Mouse (Mus musculus): Measurements from ENCODE around the gene Miox. TPM values are rescaled to one million over a fixed set of nuclear protein-coding genes. Genes with fewer than 3 reads are reported as not detected.
A peak's percentile ranks its signal among the peaks of the same experiment; 100 is the strongest.

Miox gene
- polyA plus RNA-seq, 1 experiment from 2014 or later, result not detected

GRCm38 (mm10) chr15:89316146-89316545 is 18.1 kb upstream of the Miox start:
- Histone ChIP-seq H3K4me1 (peaks cover 38% of the 10 kb centered on the region), H3K9me3 (replicated peaks) (no peaks in the 10 kb centered on the region), H3K4me2 (no peak overlapping the region), H3K36me3 (no peaks in the 10 kb centered on the region), H3K27me3 (replicated peaks) (no peaks in the 10 kb centered on the region), H3K4me3 (replicated peaks) (0 out of 2 replicates have a peak overlapping the region, but pooled peaks have one; percentile 95), H3K27ac (replicated peaks) (no peak overlapping the region), H3K9ac (replicated peaks) (no peak overlapping the region)
- ATAC-seq (ENCODE audit: low FRiP score), result no peak
- WGBS, result 67% methylated on average over 11 of the region's 11 CpGs

GRCm38 (mm10) chr15:89321264-89321663 is 12.9 kb upstream of the Miox start:
- no peak overlapping the region for H3K27ac ChIP-seq (replicated peaks)
- peaks cover 6% of the 10 kb centered on the region; the same call in 1 of the 2 replicates for H3K4me1 ChIP-seq

GRCm38 (mm10) chr15:89322670-89323522 is 11.3 kb upstream of the Miox start, which contains the start of gene Adm2:
Gene Adm2, plus strand, starts transcription at chr15:89322720.
- Histone ChIP-seq H3K4me1 (peaks cover 6% of the 10 kb centered on the region; the same call in 1 of the 2 replicates), H3K4me2 (peak within 1 kb of the TSS; percentile 39), H3K27me3 (replicated peaks) (peaks cover 13% of the 10 kb centered on the region), H3K27ac (replicated peaks) (no peak within 1 kb of the TSS), H3K36me3 (no peaks in the 10 kb centered on the region), H3K9ac (replicated peaks) (no peak within 1 kb of the TSS), H3K4me3 (replicated peaks) (peak within 1 kb of the TSS; percentile 10; the same call in 1 of the 2 replicates), H3K9me3 (replicated peaks) (no peaks in the 10 kb centered on the region)
- WGBS, result 10% methylated on average over 26 of the region's 26 CpGs
- ATAC-seq (ENCODE audit: low FRiP score), result no peak

More at GRCm38 (mm10) chr15:89321264-89321663, 12.9 kb upstream of the Miox start:
- peaks cover 13% of the 10 kb centered on the region for H3K27me3 ChIP-seq (replicated peaks)
- no peak for ATAC-seq (ENCODE audit: low FRiP score)
- H3K9me3 ChIP-seq (replicated peaks), result no peaks in the 10 kb centered on the region
- H3K4me3 ChIP-seq (replicated peaks), result no peak overlapping the region
- 88% methylated on average over 8 of the region's 8 CpGs for WGBS
- H3K9ac ChIP-seq (replicated peaks), result no peak overlapping the region
- H3K36me3 ChIP-seq, result no peaks in the 10 kb centered on the region
- no peak overlapping the region for H3K4me2 ChIP-seq

GRCm38 (mm10) chr15:89323656-89324055 is 10.5 kb upstream of the Miox start:
- no peak for ATAC-seq (ENCODE audit: low FRiP score)
- Histone ChIP-seq H3K9ac (replicated peaks) (no peak overlapping the region), H3K4me1 (peaks cover 6% of the 10 kb centered on the region; the same call in 1 of the 2 replicates), H3K27me3 (replicated peaks) (peaks cover 13% of the 10 kb centered on the region), H3K4me2 (no peak overlapping the region), H3K27ac (replicated peaks) (no peak overlapping the region), H3K4me3 (replicated peaks) (no peak overlapping the region), H3K36me3 (no peaks in the 10 kb centered on the region), H3K9me3 (replicated peaks) (no peaks in the 10 kb centered on the region)
- 90% methylated on average over 4 of the region's 4 CpGs for WGBS

- no peaks in the 10 kb centered on the region for H3K9me3 ChIP-seq (replicated peaks)
- H3K9ac ChIP-seq (replicated peaks), result no peak overlapping the region
- no peaks in the 10 kb centered on the region for H3K36me3 ChIP-seq
- H3K27ac ChIP-seq (replicated peaks), result no peak overlapping the region
- H3K27me3 ChIP-seq (replicated peaks), result peaks cover 13% of the 10 kb centered on the region
- WGBS, result 72% methylated on average over 5 of the region's 5 CpGs
- H3K4me3 ChIP-seq (replicated peaks), result no peak overlapping the region
- peaks cover 6% of the 10 kb centered on the region; the same call in 1 of the 2 replicates for H3K4me1 ChIP-seq
- no peak for ATAC-seq (ENCODE audit: low FRiP score)
- H3K4me2 ChIP-seq, result no peak overlapping the region
Observed at GRCm38 (mm10) chr15:89326441-89326840, 7.8 kb upstream of the Miox start.

- Histone ChIP-seq H3K9ac (replicated peaks) (no peak overlapping the region), H3K9me3 (replicated peaks) (no peaks in the 10 kb centered on the region), H3K36me3 (no peaks in the 10 kb centered on the region), H3K27ac (replicated peaks) (no peak overlapping the region), H3K4me3 (replicated peaks) (no peak overlapping the region), H3K4me1 (no peaks in the 10 kb centered on the region), H3K4me2 (no peak overlapping the region), H3K27me3 (replicated peaks) (no peaks in the 10 kb centered on the region)
- 88% methylated on average over 17 of the region's 17 CpGs for WGBS
- ATAC-seq (ENCODE audit: low FRiP score), result no peak
Observed at GRCm38 (mm10) chr15:89334774-89335537, 758 bp downstream of the Miox start.

GRCm38 (mm10) chr15:89336422-89336821 is 2.2 kb downstream of the Miox start:
- H3K27me3 ChIP-seq (replicated peaks), result no peaks in the 10 kb centered on the region
- H3K9ac ChIP-seq (replicated peaks), result no peak overlapping the region
- H3K4me2 ChIP-seq, result no peak overlapping the region
- no peak overlapping the region for H3K4me3 ChIP-seq (replicated peaks)
- no peaks in the 10 kb centered on the region for H3K4me1 ChIP-seq
- H3K27ac ChIP-seq (replicated peaks), result no peak overlapping the region
- WGBS, result 90% methylated on average over 14 of the region's 14 CpGs
- no peaks in the 10 kb centered on the region for H3K36me3 ChIP-seq
- no peaks in the 10 kb centered on the region for H3K9me3 ChIP-seq (replicated peaks)
- ATAC-seq (ENCODE audit: low FRiP score), result no peak

GRCm38 (mm10) chr15:89339696-89340095 is 5.5 kb downstream of the Miox start:
- H3K27ac ChIP-seq (replicated peaks), result no peak overlapping the region
- no peaks in the 10 kb centered on the region for H3K4me1 ChIP-seq
- 94% methylated on average over 2 of the region's 2 CpGs for WGBS
- no peaks in the 10 kb centered on the region for H3K36me3 ChIP-seq
- H3K9me3 ChIP-seq (replicated peaks), result no peaks in the 10 kb centered on the region
- H3K4me2 ChIP-seq, result no peak overlapping the region
- no peak overlapping the region for H3K9ac ChIP-seq (replicated peaks)
- no peak for ATAC-seq (ENCODE audit: low FRiP score)
- H3K4me3 ChIP-seq (replicated peaks), result no peak overlapping the region
- no peaks in the 10 kb centered on the region for H3K27me3 ChIP-seq (replicated peaks)

- Histone ChIP-seq H3K9ac (replicated peaks) (no peak overlapping the region), H3K36me3 (no peaks in the 10 kb centered on the region), H3K9me3 (replicated peaks) (no peaks in the 10 kb centered on the region), H3K4me2 (no peak overlapping the region), H3K4me1 (no peaks in the 10 kb centered on the region), H3K27ac (replicated peaks) (no peak overlapping the region), H3K4me3 (replicated peaks) (no peak overlapping the region), H3K27me3 (replicated peaks) (no peaks in the 10 kb centered on the region)
- no peak for ATAC-seq (ENCODE audit: low FRiP score)
- 82% methylated on average over 3 of the region's 3 CpGs for WGBS
Observed at GRCm38 (mm10) chr15:89340136-89340535, 5.9 kb downstream of the Miox start.

GRCm38 (mm10) chr15:89341678-89342077 is 7.5 kb downstream of the Miox start:
- Histone ChIP-seq H3K27ac (replicated peaks) (no peak overlapping the region), H3K9ac (replicated peaks) (no peak overlapping the region), H3K4me1 (no peaks in the 10 kb centered on the region), H3K36me3 (no peaks in the 10 kb centered on the region), H3K4me2 (no peak overlapping the region), H3K9me3 (replicated peaks) (no peaks in the 10 kb centered on the region), H3K27me3 (replicated peaks) (no peaks in the 10 kb centered on the region), H3K4me3 (replicated peaks) (no peak overlapping the region)
- no peak for ATAC-seq (ENCODE audit: low FRiP score)
- 37% methylated on average over 1 of the region's 1 CpGs for WGBS

GRCm38 (mm10) chr15:89343325-89343724 is 9.1 kb downstream of the Miox start:
- Histone ChIP-seq H3K36me3 (no peaks in the 10 kb centered on the region), H3K4me1 (no peaks in the 10 kb centered on the region), H3K4me3 (replicated peaks) (no peak overlapping the region), H3K27me3 (replicated peaks) (no peaks in the 10 kb centered on the region), H3K9me3 (replicated peaks) (no peaks in the 10 kb centered on the region), H3K27ac (replicated peaks) (no peak overlapping the region), H3K4me2 (no peak overlapping the region), H3K9ac (replicated peaks) (no peak overlapping the region)
- ATAC-seq (ENCODE audit: low FRiP score), result no peak
- WGBS, result 92% methylated on average over 3 of the region's 3 CpGs
